Mouse (Mus musculus): Measurements from ENCODE around the gene Mdm2. TPM values are rescaled to one million over a fixed set of nuclear protein-coding genes. Genes with fewer than 3 reads are reported as not detected.
"Not testable (repeated sequence)": the region's sequence is repeated elsewhere in the genome, so short reads cannot be mapped to it uniquely, and the experiment has no call there.

Gene Mdm2
- total RNA-seq (2021) = 10 to 100 TPM; 59.1 to 62.8 TPM
- long read RNA-seq, experiment 1, transcript Mdm2-201 (12 exons, 3,099 nt) = major isoform, 12 of 32 reads
- long read RNA-seq, experiment 1, partial matches to known transcripts = 9 of 32 reads
- long read RNA-seq, experiment 1, other reads (novel, unspliced or antisense) = 10 of 32 reads
- long read RNA-seq, experiment 2, transcript Mdm2-201 (12 exons, 3,099 nt) = major isoform, 19 of 51 reads
- long read RNA-seq, experiment 2, partial matches to known transcripts = 19 of 51 reads
- long read RNA-seq, experiment 2, other reads (novel, unspliced or antisense) = 13 of 51 reads

DNA sequence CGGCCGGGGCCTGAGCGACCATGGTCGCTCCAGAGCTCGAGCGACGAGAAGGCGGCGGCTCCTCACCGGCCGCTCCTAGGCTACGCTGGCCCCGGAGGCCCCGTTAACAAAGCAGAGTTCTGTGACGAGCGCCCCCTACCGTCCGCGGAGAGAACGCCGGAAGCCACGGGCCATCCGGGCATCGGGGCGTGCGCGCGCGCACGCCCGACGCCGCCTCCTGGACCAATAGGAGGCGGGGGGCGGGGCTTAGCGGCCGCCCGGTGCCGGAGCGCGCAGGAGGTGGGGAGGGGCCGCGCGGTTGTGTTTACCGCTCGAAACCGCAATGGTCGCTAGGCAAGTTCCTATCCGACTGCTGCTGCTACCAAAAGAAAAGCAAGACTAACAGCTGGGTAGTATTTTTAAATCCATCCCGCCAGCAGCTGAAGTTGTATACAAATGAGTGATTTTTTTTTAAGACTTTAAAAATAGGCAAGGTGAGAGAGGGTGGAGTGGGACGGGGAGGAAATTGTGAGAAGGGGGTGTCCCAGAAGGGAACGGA is at the start of gene Mdm2:
Gene Mdm2 (minus strand): TSS at position 155 of the 538 bp plus-strand sequence.
- peak; percentile 97 to 98 for DNase-seq (ENCODE audit: low spot score in 2 of 2)

DNA sequence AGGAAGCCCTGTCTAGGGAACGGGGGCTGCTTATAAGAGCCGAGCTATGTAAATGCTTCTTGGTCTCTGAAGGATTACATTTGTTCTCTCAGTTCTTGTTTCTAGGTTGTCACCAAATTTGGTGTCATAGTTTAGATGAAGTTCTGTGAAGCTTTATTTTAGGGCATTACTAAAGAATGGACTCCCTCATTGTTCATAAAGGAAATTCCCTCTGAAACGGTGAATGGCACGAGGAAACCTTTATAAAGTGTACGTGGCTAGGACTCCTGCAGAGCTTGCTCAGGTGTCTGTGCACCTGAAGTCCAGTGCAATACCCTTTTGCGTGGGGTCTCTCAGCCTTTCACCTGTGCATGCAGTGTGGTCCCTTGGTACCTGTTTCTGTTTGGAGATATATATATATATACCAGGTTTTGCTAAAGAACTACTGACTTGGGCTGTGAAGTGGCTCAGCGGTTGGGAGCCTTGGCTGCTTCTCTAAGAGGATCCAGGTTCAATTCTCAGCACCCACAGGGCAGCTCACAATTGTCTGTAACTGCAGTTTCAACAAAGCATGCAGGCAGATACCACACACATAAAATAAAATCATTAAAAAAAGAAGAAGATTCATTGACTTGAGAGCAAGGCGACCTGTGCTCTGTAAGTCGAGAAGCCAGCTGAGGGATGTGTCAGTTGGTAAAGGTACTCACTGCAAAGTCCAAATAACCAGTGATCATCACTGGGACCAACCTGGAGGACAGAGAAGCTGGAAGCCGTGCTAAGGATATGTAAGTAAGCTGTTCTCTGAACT is 49.5 kb upstream of the Mdm2 start:
- no peak for DNase-seq (ENCODE audit: low spot score in 2 of 2)

DNA sequence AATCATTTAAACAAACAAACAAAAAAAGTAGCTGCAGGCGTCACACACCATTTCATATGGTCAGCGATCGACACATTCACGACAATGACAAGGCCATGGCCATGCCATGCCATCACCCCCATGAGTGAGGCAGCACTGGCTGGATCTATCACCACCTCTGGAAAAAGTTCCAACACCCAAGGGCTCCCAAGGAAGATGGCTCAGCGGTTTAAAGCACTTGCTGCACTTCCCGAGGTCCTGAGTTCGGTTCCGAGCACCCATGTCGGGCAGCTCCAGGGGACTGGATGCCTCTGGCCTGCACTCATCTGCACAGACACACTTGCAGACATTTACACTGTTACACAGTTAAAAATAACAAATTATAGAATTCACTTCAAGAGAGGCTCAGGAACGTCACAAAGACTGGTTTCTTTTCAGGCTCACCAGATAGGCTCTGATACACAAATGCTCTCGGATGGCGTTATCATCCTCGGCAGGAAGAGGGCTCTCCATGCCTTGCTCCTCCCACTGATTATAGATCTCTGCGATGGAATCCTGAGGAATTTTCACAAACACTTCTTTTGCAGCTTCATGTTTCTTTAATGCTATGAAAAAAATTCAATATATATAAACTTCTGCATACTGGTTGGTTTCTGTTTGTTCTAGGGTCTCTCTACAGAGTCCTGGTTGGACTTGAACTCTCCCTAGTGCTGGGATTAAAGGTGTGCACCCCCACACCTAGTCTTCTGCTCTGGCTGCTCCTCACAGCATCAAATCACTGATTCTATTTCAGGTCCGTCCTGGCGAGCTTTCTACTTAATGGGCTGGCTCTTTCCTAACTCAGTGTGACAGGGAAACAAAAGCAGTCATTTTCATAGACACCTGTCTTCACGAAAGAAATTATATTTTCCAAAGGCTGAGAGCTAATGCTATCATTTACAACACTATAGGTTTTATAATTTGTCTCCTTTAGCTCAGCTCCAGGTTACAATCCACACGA is 48.5 kb upstream of the Mdm2 start:
- no peak for DNase-seq (ENCODE audit: low spot score in 2 of 2)

DNA sequence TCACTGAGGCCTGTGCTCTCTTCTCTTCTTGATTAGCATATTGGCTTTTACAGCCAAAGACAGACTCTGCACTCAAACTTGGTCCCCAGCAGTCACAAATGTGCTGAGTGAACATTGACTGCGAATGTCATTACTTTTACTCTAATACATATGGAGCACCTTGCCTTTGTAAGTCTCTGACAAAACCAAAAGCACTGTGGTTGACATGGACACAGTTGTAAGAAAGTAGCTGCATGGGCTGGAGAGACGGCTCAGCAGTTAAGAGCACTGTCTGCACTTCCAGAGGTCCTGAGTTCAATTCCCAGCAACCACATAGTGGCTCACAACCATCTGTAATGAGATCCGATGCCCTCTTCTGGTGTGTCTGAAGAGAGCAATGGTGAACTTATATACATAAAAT is 47.8 kb upstream of the Mdm2 start:
- DNase-seq (ENCODE audit: low spot score in 2 of 2) = not testable (repeated sequence)

DNA sequence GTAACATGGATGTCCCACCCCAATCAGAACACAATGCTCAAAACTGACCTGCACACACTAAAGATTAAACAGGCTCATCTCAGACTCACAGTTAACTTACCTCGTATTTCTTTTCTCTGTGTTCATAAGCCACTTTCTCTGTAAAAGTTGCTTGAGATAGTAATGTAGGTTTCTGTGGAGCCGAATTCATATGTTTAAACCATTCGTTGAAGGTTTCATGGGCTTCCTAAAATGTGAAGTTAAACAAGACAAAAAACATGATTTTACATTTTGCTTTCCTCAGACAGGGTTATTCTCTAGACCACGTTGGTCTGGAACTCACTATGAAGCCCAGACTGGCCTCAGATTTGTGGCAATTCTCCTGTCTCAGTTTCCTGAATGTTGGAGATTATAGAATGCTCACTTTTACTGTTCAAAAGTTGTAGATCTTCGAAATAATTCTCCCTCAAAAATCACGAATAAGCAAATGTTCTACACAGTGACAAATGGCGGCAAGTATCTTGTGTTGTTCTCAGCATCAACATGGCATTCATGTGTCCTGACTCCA is 47.3 kb upstream of the Mdm2 start:
- no peak for DNase-seq (ENCODE audit: low spot score in 2 of 2)

DNA sequence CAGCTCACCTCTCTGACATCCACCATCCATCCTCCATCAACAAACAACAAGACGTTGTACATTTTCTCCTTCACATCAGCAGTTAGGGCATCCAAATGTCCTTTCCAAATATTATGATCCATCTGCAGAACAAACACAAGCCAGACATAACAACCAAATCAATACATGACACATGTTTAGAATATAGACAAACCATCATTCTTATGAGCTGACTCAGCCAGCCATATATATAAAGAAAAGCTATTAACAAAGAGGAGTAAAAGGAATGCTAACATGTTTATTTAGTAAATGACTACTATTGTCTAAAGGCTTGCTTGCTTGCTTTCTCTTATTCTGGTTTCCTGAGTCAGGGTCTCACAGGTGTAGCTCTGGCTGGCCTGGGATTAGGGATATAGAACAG is 46.7 kb upstream of the Mdm2 start:
- DNase-seq (ENCODE audit: low spot score in 2 of 2) = no peak

DNA sequence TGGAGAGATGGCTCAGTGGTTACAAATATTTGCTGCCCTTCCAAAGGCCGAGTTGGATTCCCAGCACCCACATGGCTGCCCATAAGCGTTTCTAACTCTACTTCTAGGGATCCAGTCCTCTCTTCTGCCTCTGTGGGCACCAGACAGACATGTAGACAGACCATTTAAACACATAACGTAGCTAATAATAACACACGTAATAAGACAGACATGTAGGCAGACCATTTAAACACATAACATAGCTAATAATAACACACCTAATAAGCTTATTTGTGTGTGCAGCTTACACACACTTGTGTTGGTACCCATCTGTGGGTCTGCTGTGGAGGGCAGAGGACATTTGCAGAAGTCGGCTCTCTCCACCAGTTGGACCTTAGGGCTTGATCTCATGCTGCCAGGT is 46.2 kb upstream of the Mdm2 start:
- DNase-seq (ENCODE audit: low spot score in 2 of 2) = no peak

DNA sequence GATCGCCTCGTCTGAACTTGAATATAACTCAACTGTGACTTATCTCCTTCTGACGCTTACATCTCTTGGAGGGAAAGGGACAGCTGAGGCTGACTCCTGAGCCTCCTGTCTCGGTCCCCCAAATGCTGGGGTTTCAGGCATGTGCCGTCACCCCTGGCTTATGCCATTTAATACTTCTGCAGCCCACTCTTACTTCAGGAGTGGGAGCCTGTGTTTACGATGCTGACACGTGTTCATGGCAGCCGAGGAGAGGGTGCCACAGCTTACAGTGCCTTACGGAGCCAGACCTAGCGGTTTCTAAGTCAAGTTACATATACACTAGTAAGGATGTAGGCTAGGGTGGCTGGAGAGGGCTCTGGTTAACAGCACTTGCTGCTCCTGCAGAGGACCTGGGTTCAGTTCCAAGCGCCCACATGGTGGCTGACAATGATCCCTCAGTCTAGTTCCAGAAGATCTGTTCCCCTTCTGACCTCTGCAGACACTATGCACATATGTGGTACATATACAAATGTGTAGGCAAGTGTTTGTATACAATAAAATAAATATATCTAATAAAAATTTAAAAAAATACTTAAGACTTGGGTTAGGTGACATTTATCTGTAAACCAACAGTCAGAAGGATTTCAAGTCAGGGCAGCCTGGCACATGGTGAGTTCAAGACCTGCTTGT is 45.4 kb upstream of the Mdm2 start:
- no peak for DNase-seq (ENCODE audit: low spot score in 2 of 2)

DNA sequence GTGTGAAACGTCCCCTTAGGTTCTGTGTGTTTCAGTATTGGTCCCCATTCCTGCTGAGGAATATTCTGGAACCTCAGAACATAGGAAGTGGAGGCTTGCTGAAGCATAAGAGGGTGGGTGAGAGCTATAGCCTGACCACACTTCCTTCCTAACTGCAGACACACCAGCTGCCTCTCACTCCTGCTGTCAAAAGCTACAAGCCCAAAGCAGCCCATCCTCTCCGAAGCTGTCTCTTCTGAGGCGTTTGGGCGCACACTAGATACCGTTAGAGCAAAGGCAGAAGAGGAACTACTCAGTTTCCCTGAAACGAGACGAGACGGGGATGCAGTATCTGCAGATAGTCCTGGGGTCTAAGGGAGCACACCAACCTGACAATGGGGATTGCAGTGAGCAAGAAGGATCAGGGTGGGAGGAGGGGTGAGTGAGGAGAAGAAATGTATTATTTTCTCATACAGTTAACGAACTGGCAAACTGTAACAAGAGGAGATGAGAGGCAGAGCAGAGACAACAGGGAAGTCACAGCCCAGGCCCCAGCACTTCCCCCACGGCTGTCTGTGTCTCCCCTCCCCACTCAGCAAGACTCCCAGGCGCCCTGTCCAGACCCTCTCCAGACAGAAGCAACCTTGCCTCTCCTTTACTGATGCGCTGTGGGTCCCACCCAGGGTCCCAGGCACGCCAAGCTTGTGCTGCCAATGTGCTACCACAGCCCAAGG is 44.7 kb upstream of the Mdm2 start:
- DNase-seq (ENCODE audit: low spot score in 2 of 2) = no peak

DNA sequence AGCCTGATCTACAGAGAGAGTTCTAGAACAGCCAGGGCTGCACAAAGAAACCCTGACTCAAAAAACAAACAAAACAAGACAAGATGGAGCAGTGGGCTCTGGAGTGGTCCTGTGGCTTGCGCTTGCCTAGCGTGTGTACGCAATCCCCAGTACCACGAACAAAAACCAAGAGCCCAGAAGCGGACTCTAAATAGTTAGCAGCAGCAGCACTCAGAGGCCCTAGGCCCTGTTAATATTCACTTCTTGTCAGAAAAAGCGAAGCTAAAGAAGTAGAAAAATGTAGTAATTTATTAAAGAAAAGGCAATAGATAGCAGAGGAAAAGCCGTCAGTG is 44.0 kb upstream of the Mdm2 start:
- no peak for DNase-seq (ENCODE audit: low spot score in 2 of 2)

DNA sequence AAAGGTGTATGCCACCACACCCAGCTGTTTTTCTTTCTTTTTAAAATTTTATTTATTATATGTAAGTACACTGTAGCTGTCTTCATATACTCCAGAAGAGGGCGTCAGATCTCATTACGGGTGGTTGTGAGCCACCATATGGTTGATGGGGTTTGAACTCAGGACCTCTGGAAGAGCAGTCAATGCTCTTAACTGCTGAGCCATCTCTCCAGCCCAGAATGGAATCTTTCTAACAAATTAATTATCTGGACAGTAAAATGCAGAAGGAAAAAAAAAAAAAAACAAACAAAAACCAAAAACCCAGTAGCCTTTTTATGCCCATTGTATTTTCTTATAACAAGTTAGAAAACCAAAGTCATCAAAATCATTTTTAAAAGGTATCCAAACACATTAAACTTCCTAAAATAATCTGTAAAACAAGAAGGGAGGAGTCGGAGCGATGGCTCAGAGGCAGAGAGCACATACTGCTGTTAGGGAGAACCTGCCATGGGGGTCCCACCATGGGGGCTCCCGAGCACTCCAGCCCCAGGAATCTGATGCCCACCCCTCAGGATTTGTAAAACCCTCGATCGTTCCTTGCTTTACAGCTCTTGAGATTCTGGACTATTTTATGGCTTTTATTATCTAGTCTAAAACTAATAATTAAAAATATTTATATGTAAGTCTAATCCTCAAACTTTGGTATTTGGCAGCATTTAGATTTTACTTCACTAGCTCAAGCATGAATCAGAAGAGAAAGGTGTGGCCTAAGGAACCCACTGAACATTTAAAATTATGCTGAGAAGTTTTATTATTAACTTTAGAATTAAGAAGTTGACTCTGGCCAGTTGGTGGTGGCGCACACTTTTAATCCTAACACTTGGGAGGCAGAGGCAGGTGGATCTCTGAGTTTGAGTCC is 43.4 kb upstream of the Mdm2 start:
- no peak for DNase-seq (ENCODE audit: low spot score in 2 of 2)

DNA sequence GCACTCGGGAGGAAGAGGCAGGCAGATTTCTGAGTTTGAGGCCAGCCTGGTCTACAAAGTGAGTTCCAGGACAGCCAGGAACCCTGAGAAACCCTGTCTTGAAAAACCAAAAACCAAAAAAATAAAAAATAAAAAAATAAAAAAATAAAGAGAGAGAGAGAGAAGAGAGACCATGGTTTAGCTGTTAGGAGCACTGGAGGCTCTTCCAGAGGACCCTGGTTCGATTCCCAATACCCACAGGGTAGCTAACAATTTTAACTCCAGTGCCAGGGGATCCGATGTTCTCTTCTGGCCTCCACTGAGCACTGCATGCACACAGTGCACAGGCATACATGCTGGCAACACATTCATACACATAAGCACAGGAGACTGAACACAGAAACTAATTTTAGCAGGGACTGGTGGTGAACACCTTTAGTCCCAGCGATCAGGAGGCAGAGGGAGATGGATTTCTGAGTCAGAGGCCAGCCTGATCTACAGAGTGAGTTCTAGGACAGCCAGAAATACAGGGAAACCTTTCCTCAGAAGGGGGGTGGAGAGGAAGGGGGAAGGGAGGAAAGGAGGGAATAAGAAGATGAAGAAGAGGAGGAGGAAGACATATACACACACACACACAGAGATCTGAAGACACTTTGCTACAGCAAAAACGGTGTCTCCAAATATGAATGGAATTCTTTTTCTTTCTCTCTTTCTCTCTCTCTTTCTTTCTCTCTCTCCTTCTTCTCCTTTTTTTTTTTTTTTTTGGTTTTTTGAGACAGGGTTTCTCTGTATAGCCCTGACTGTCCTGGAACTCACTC is 42.5 kb upstream of the Mdm2 start:
- DNase-seq (ENCODE audit: low spot score in 2 of 2) = no peak

DNA sequence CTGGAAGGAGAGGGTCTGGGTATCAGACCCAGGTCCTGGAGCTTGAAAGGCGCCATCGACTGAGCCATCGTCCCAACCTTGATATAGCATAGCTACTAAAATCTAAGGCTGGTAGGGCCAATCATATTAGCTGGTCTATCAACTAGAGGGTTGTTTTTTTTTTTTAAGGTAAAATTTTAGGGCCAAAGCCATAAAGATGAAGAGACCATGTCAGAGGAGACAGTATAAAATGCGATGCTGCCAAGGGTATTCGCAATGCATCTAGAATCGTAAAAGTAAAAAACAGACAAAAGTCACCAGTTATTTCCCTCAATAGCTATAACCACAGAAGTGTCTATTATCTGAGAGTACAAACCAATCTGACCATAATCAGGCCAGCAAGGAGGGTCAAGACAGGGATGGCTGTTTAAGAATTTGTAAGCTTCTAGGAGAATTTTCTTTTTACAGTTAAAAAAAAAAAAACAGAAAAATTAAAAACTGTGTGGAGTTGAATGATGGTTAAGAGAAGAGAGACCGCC is 41.8 kb upstream of the Mdm2 start:
- no peak for DNase-seq (ENCODE audit: low spot score in 2 of 2)

DNA sequence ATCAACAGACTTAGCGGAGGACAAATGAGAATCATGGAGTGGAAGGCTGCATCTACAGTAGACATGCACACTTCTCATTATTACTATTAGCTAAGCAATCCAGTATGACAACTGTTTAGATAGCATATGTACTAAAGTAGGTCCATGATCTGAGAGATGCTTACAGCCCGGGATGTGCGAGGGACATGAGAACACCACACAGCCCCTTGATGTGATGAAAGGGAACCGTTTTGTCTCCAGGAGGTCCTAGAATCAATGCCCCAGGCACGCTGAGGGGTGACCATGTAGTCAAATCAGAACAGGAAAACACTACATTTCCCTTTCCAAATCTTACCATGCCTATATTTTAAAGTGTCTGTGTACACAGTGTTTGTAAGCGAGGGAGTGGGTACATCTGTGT is 41.2 kb upstream of the Mdm2 start:
- DNase-seq (ENCODE audit: low spot score in 2 of 2) = no peak

DNA sequence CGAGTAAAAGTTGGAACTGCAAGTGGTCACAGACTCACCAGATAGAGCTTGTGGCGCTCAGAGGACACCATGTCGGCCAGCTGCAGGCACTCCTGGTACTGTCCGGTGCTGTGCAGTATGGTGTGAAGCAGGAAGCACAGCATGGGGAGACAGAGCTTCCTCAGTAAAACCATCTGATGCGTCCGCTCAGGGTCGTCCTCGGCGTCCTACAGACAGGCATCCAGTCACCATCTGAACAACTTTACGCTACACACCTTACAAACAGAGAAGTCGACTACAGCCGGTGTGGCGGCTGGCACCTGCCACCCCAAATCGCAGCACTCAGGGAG is 40.7 kb upstream of the Mdm2 start:
- DNase-seq (ENCODE audit: low spot score in 2 of 2) = no peak

DNA sequence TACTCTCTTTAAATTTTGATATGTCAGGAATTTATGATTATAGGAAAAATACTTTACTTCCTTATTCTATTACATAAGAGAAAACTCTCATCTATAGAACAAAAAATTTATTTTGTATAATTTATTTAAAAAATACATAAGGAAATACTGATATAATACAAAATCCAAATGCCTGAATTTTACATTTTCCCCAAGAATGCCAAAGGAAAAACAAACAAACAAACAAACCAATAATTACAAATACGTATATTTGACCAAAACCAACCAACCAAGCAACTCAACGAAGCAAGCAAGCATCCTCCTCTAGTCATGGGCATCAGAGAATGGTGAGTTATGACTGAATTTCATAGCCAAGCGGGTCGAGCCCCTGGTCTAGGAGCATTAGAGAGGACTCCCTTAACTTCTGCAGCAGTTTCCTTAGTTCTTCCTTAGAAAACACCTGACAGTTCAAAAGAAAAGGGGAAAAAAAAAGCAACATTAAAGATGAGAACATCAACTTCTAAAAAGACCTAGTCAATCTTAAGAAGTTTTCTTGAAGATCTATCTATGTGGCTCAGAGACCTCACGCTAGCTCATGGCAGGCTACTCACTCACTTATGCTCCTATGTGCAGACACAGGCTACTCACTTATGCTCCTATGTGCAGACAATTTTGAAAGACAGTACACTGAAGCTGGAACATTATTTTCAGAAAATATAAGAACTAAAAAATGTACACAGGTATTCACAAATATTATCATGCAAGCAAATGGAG is 40.1 kb upstream of the Mdm2 start:
- DNase-seq (ENCODE audit: low spot score in 2 of 2) = no peak

DNA sequence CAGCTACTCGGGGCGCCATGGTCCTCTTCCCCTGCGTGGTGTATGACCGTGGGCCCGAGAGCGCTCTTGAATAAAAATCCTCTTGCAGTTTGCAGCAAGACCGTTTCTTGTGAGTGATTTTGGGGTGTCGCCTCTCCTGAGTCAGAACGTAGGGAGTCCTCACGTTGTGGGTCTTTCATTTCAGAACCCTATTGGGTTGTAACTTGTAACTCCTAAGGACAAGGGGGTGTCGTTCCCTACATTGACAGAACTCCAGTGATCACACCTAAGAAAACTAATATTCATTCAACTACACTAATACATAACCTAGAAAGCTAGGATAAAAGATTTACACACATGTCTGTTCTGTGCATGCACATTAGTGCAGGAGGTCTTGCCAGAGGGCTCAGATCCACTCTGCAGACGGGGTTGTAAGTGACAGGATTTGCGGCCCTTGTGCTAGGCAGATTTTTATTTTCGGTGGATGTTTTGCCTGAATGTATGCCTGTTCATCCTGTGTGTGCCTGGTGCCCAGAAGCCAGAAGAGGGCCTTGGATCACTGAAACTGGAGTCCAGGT is 39.3 kb upstream of the Mdm2 start:
- no peak for DNase-seq (ENCODE audit: low spot score in 2 of 2)

Data from layer of hippocampus, postnatal 14 days (tissue).